Mouse (Mus musculus) brain, embryonic 18.5 days (tissue): ENCODE measurements around the gene Cmtm3.
"Not testable (repeated sequence)": the region's sequence is repeated elsewhere in the genome, so short reads cannot be mapped to it uniquely, and the experiment has no call there.

Experiments used
- DNase-seq: peaks from one replicate; pipeline ENCODE4 v3.0.0-alpha.2; 2012; ENCODE audit warnings: low read depth, low spot score

Cmtm3 gene

DNA sequence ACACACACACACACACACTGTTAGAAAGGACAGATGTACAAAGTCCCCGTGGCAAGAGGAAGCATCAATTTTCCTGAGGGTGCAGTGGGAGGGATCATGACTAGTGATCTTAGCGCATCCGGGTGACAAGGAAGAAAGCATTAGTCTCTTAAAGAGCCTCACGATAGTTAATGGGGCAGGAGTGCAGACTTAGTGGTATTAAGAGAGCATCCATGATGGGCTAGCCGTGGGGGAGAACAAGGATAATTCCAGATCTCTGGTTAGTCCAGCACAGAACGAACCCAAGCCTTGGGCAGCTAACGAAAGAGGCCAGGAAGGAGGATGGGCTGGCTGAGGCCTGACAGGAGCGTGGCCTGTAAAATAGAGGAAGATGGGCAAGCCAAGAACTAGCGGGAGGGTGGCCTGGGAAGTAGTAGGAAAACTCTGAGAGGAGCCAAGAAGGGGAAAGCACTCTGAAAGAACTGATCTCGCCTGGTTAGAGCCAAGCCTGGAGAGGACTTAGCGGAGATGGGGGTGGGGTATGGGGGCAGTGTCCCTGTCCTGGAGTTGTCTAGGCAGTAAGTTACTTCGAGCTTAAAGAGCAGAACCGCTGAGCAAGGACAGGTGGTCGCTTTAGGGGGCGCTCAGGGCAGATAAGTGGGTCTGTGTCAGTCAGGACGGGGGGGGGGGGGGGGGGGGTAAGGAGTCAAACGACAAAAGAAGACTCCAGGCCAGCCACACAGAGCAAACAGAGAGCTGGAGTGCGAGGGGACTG, at the start of gene Cmtm3:
Cmtm3 (plus strand) TSS at position 182 of the 754 bp plus-strand sequence.
- no peak for DNase-seq

DNA sequence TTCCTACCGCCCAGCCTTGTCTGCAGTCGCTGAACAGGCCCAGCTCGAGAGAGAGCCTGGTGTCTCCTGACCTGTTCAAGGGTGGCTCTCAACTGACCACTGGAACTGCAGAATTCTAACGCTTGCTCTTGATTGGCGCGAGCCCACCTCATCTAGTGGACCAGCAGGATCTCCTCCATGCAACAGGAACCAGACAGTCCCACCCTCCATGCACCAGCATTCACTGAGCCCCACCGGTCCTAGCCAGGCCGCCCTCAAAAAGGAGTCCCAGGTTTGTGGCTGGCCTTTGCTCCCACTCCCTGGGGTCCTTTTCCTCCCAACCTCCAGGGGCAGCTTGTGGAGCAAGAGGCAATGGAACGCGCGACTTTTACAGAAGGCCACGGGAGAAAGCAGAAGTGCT, 46.1 kb upstream of the Cmtm3 start, which contains the start of gene Cmtm2a:
Cmtm2a (minus strand) TSS at position 101 of the 400 bp plus-strand sequence.
- not testable (repeated sequence) for DNase-seq

- no peak for DNase-seq
Measured at GRCm38 (mm10) chr8:104294396-104294795, 44.8 kb upstream of the Cmtm3 start.

DNA sequence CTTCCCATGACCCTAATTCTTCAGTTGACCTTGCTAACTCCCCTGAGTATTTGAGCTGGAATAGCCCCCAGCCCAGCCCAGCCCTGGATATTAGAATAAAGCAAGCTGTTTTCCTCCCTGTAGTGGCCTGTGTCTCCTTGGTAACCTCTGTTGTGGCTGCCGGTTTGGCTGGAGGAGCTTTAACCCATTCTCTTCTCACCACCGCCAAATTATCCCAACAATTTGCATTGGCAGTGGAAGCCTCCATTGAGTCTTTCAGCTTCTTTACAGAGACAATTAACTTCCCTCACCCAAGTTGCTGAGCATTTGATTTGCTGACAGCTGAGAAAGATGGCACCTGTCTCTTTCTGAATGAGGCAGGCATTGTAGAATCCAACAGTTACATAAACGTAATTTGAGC, 37.6 kb upstream of the Cmtm3 start:
- peak; percentile 10 for DNase-seq

DNA sequence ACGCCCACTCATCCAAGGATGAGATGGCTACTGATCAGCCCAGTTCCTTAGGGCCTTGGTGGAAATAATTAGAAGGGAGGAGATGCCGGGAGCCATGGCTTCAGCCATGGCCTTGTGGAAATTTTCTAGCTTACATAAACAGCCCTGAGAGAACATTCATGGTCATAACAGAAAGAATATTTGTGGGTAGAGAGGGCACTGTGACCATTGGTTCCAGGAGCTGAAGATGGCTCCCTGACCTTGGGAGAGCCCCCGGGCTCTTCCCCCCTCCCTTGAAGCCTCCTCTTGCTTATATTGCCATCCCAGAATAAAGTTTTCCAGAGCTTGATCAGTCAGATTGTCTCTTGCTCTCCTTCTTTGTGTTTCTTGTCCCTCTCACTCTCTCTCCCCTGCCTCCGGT, 36.7 kb upstream of the Cmtm3 start:
- DNase-seq, result not testable (repeated sequence)

GRCm38 (mm10) chr8:104304962-104305361, 34.2 kb upstream of the Cmtm3 start:
- no peak for DNase-seq

- not testable (repeated sequence) for DNase-seq
Measured at GRCm38 (mm10) chr8:104308341-104308740, 30.9 kb upstream of the Cmtm3 start.

DNA sequence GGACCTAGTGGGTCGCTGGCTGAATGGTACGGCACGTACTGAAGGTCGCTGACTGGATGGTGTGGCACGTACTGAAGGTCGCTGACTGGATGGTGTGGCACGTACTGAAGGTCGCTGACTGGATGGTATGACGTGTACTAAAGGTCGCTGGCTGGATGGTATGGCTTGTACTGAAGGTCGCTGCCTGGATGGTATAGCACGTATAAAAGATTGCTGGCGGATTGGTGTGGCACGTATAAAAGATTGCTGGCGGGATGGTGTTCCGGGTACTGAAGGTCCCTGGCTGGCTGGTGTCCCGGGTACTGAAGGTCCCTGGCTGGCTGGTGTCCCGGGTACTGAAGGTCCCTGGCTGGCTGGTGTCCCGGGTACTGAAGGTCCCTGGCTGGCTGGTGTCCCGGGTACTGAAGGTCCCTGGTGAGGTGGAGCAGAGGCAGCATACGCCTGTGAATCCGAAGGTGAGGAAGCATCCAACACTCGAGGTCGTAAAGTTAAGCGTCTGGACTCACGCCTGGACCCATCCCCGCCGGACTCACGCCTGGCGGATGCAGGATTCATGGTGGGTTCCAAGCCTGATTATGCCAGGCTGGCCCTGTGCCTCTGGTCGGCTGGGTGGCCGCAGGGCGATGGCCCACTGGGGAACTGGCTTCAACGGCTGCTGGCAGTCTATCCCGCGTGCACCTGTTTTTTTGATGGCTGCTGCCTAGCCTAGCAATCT, 29.6 kb upstream of the Cmtm3 start, which contains the start of the genes Gm45711 and Cmtm1:
Gm45711 (minus strand) TSS at position 641 of the 715 bp plus-strand sequence.
Cmtm1 (minus strand) TSS at position 705 of the 715 bp plus-strand sequence.
- DNase-seq, result not testable (repeated sequence)

DNA sequence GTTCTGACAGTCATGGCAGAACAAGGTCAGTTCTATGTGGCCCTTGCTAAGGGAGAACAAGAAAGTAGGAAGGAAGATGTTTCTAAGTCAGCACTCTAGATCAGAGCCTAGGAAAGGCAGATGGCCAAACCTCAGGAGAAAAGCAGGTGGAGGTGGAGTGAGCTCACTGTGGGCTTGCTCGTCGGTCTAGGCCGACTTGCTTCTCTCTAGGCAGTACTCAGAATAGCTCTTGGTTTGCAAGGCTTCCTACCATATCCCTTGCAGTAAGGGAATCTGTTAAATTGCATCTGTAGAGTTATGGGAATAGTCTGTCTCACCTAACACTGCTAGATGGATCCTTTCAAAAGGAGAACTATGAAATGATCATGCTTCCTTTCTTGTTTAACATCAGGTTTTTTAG, 27.2 kb upstream of the Cmtm3 start:
- DNase-seq, result not testable (repeated sequence)

- no peak for DNase-seq
Measured at GRCm38 (mm10) chr8:104313311-104313710, 25.9 kb upstream of the Cmtm3 start.

GRCm38 (mm10) chr8:104321267-104321666, 17.9 kb upstream of the Cmtm3 start, which contains the start of gene Gm11020:
Gm11020 (plus strand) TSS chr8:104321567.
- not testable (repeated sequence) for DNase-seq

DNA sequence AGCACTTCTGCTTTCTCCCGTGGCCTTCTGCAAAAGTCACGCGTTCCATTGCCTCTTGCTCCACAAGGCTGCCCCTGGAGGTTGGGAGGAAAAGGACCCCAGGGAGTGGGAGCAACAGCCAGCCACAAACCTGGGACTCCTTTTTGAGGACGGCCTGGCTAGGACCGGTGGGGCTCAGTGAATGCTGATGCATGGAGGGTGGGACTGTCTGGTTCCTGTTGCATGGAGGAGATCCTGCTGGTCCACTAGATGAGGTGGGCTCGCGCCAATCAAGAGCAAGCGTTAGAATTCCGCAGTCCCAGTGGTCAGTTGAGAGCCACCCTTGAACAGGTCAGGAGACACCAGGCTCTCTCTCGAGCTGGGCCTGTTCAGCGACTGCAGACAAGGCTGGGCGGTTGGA, 17.3 kb upstream of the Cmtm3 start, which contains the start of gene Cmtm2b:
Cmtm2b (plus strand) TSS at position 301 of the 400 bp plus-strand sequence.
- not testable (repeated sequence) for DNase-seq

GRCm38 (mm10) chr8:104332665-104333631, 6.3 kb upstream of the Cmtm3 start:
- no peak for DNase-seq

- DNase-seq, result no peak
Measured at GRCm38 (mm10) chr8:104333786-104334185, 5.4 kb upstream of the Cmtm3 start.

GRCm38 (mm10) chr8:104334196-104334595, 5.0 kb upstream of the Cmtm3 start:
- no peak for DNase-seq

GRCm38 (mm10) chr8:104336806-104337205, 2.4 kb upstream of the Cmtm3 start:
- DNase-seq, result no peak

GRCm38 (mm10) chr8:104337890-104338289, 1.3 kb upstream of the Cmtm3 start:
- no peak for DNase-seq

GRCm38 (mm10) chr8:104339983-104340232, 698 bp downstream of the Cmtm3 start:
- no peak for DNase-seq

GRCm38 (mm10) chr8:104340233-104341105, 1.3 kb downstream of the Cmtm3 start:
- DNase-seq, result peak; percentile 22

GRCm38 (mm10) chr8:104341106-104341561, 1.9 kb downstream of the Cmtm3 start:
- DNase-seq, result peak; percentile 39
